Mouse (Mus musculus): ENCODE results near the gene Itgb1. TPM values are rescaled to one million over a fixed set of nuclear protein-coding genes. Genes with fewer than 3 reads are reported as not detected.

The Itgb1 gene
- total RNA-seq (2021): 10 to 100 TPM; 49.4 to 51.1 TPM

DNA sequence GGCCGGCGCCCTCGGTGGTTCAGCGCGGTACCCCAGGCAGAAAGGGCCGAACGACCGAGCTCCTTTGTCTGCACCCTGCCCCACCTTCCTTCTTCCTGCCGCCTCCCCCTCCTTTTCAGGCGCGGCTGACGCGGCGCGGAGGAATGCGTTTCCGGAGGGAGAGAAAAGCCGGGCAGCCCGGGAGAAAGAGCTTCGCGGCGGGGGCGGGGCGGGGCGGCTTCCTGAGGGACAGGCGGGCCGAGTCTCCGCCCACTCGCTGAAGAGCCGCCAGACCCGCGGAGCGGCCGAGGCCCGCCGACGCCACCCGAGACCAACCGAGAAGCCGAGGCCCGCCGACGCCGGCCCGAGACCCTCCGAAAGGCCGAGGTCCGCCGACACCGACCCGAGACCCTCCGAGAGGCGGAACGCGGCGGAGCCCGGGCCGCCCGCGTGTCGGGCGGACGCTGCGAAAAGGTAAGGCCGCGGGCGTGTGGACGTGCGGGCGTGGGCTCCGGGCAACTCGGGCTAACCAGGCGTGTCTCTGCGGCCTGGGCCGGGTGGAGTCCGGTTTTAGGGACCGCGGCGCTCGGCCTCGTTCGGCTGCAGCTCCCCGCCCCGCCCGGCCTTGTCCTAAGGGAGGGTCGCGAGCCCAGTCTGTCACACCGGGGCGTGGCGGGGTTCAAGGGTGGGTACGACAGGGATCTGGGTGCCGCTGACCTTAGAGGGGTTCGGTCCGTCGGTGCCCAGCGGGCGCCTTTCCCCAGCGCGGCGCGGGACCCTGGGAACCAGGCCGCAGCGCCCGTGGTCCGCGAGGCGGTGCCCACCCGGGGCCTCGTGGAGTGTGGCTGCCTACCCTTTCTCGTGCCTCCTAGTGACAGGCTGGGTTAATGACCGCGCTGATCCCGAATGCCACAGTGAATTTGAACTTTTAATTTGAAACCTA, at the start of gene Itgb1:
Itgb1 (plus strand) TSS at position 148 of the 922 bp plus-strand sequence.
- DNase-seq (ENCODE audit: low spot score in 2 of 2): peak; percentile 88 to 90
- intact Hi-C loops (cut with DNase I): loop anchor here (2.0 kb wide), 1 partner anchor 23 kb away; no protein-coding TSS in a partner anchor

DNA sequence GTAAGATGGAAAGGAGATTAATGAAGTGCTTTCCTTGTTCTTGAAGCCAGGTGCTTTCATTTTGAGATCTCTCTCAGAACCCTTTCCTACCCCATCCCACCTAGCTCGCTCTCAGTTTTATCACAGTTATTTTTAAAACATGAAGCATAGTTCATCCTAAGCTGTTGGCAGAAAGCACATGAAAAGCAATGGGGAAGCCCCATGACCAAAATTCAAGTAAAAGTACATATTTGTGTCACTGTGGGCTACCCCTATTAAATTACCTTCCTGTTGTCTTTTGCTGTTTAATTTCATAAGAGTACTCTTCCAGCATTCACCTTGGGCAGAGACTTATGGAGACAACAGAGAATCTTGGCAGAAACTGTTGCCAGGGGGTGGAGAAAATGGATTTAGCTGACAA, 42.4 kb upstream of the Itgb1 start:
- no peak for DNase-seq (ENCODE audit: low spot score in 2 of 2)
- intact Hi-C loops (cut with DNase I): no loop called here

DNA sequence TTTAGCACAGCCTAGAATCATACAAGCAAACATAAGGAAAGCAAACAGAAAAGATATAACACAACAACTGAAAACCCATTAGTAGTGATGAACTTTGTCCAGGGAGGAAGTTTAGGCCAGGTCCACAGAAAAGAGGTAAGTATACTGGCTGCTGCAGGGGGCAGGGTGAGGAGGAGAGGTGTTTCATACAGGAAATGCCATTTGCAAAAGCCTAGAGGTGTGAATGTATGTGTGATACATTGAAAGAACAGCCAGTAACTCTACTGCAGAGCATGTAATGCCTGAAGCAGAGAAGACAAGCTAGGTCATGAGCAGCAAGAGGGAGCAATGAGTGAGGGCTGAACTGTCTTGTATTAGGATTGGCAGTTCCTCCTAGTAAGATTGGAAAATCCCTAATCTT, 40.0 kb upstream of the Itgb1 start:
- no peak for DNase-seq (ENCODE audit: low spot score in 2 of 2)
- intact Hi-C loops (cut with DNase I): no loop called here

DNA sequence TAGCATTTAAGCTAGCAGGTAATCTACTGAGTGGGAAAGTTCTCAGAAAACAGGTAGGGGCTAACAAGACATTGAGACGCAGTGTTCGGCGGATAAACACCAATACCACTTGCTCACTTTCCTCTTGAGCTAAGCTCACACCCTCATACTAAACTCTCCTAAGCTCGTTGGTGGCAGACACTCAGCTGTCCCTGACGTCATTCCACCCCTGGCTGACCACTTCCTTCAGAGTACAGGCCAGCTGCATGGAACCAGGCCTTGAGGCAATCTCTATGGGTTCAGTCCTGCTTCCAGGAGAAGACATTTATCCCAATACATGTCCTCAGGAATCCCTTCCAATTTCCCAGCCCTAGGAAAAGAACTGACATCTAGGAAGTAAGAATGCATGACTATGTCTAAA, 39.0 kb upstream of the Itgb1 start:
- DNase-seq (ENCODE audit: low spot score in 2 of 2): no peak
- intact Hi-C loops (cut with DNase I): no loop called here

DNA sequence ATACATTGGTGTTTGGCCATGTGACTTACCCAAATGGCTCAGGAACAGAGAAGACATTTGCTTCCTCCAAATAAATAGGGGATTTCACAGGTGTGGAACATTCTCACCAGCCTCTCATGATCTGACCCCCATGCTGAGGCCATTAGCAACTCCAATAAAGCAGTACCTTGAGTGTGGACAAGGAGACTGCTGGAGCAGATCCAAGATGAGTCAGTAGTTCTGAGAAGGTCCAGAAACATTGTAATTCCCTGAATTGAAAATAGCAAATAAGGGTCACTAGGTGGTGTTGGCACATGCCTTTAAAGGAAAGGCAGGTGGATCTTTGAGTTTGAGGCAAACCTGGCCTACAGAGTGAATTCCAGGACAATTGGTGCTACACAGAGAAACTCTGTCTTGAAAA, 37.4 kb upstream of the Itgb1 start:
- intact Hi-C loops (cut with DNase I): no loop called here

DNA sequence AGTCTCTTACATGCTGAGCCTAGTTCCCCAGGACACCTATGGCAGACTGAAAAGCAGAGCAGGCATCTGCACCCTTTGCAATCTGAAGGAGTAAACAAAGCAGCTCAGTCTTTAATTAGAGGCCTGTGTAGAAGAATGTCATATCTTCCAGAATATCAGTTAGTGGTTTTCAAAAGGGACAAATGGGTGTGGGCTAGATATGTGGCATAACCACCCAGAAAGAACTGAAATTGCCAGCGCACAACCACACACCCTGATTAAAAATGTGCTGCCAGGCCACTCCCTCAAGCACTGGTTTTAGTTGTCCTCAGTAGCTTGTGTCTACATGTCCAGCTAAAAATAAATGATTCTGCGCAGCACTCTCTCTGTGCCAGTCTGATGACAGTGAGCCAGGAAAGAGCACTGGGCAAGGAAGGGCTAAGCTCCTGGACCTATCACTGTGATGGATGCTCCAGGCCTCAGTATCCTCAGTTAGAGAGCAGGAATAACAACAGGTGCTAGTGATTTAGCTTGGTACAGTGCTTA, 35.1 kb upstream of the Itgb1 start:
- intact Hi-C loops (cut with DNase I): loop anchor here (5.0 kb wide), 1 partner anchor 57 kb away; no protein-coding TSS in a partner anchor

More for the DNA sequence above, 37.4 kb upstream of the Itgb1 start:
- no peak for DNase-seq (ENCODE audit: low spot score in 2 of 2)

DNA sequence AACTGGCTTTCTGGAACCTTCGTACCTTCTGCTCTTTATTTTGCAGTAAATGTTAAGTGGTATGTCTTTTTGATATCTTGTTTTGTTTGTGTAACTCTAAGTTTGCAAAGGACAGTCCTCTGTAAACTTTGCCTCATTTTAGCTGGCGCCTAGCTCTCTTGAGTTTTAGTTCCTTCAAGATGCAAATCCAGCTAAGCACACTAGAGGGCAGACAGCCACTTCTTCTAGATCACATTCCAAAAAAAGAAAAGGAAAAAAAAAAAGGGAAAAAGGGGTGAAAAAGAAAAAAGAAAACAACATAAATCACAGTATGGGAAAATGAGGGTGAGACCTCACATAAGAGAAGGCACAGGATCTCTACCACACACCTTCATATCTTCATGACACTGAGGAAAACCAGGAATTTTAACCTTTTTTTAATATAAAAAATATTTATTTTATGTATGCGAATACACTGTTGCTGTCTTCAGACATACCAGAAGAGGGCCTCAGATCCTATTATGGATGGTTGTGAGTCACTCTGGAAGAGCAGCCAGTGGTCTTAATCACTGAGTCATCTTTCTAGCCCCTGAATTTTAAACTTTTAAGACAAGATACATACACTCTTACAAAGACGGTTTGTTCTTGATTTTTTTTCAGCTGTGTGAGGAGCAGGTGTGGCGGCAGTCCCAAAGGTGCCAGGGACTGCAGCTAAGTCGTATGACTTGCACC, 32.9 kb upstream of the Itgb1 start:
- DNase-seq (ENCODE audit: low spot score in 2 of 2): peak in 1 of 2 experiments; percentile 18
- intact Hi-C loops (cut with DNase I): loop anchor here (5.0 kb wide), 1 partner anchor 55 kb away; no protein-coding TSS in a partner anchor

More for the DNA sequence above, 35.1 kb upstream of the Itgb1 start:
- no peak for DNase-seq (ENCODE audit: low spot score in 2 of 2)

DNA sequence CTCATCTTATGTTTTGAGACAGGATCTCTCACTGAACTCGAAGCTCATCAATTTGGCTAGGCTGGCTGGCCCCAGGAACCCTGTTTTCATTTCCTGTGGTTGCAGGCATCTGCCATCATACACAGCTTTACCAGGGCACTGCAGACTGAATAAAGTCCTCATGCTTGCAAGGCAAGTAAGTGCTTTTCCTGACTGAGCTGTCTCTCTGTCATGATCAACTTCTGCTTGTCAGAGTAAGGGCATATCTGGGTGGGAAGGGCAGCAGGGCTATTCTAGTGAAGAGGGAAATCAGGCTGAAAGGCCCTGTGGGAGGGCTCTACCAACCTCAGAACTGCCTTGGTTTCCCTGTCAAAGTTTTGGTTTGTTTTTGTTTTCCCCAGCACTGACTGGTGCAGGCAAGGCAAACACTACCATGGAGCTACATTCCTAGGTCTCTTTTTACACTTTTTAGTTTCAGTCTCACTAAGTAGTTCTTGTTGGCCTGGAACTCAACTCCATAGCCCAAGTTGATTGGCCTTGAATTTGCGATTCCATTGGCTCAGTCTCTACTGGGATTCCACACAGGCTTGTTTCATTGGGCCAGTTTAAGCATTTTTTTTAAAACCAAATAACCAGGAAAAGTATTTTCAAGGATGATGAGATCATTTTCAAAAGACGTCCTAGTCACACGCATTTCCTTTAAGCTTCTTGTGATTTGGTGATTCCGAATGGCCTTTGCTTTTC, 31.7 kb upstream of the Itgb1 start:
- intact Hi-C loops (cut with DNase I): loop anchor here (2.0 to 5.0 kb wide), 3 partner anchors 27 to 71 kb away; no protein-coding TSS in a partner anchor
- no peak for DNase-seq (ENCODE audit: low spot score in 2 of 2)

DNA sequence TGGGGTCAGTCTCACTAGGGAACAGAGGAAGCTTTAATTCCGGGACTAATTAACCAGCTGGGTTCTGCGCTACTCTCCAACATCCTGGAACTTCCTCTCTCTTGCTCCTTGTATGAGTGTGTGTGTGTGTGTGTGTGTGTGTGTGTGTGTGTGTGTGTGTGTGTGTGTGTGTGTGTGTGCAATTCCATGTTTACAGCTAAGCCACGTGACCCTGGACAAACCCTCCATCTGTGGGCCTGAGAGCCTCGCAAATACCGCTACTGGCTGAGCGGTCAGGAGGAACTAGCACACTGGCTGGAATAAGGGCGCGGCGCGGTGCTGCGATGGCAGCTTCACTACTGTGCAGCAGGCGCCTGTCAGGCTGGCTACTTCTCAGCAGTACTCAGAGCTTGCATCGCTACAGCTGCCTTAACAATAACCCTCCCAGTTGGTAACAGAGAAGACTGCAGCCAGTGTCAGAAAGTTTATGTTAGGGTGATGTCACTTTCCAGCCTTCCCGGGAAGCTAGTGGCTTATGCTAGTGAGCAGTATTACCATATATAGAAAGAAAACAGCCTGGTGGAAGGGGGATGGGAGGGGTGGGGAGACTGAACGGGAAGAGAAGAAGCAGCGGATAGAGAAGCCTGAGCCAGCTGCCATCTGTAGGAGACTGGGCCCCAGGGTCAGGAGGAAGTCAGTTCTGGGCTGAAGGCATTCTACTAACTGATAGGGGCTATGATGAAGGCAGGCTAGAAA, 30.9 kb upstream of the Itgb1 start:
- intact Hi-C loops (cut with DNase I): loop anchor here (2.0 to 5.0 kb wide), 3 partner anchors 26 to 70 kb away; no protein-coding TSS in a partner anchor
- peak; percentile 48 to 55 for DNase-seq (ENCODE audit: low spot score in 2 of 2)

DNA sequence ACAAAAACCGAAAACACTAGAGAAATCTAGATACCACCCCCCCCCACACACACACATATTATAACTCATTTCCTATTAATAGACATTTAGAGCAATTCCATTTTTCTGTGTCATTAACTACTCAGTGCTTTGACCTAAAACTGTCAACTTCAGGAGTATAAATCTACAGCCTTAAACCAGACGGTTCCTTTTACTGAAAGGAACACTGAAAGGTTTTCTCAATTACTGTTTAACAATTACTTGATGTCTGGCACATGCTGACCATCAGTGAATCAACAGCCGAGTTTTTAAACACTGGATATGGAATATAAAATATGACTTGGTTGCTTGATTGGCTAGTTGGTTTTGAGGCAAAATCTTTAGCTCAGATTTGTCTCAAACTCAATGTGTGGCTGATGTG, 23.3 kb upstream of the Itgb1 start:
- no peak for DNase-seq (ENCODE audit: low spot score in 2 of 2)

DNA sequence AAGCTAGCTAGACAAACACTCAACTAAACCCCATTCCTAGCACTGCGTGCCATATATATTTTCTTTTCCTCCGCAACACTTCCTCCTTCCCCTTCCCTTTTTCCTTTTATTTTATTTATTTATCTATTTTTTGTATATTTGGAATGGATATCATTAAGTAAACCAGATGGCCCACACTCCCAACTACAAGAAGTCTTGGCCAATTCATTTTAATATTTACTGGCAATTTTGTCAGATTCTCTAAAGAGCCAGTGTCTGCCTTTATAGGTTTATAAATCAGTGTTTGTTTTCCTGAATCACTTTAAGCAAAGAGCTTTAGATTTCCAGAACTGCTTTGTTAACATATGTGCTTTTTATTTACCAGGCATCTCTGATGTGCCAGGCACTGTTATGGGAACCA, 22.8 kb upstream of the Itgb1 start:
- no peak for DNase-seq (ENCODE audit: low spot score in 2 of 2)
- intact Hi-C loops (cut with DNase I): no loop called here

More for the DNA sequence above, 23.3 kb upstream of the Itgb1 start:
- intact Hi-C loops (cut with DNase I): no loop called here

DNA sequence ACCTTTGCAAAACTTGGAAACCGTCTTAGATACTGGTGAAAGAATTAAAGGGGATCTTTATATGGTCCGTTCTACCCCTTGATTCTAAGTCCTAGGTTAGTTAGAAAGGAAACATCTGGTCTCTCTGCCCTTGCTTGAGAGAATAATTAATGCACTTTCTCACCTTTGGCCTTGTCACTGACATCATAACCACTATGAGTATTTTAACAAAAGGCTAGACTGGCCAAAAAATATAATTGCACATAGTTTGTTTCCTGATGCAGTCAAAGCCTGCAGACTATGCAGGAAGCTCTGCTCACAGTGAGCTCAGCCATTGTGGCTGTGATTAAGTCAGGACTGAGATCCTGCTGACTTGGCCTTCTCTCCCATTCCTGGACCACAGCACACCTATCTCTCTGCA, 22.3 kb upstream of the Itgb1 start:
- DNase-seq (ENCODE audit: low spot score in 2 of 2): no peak
- intact Hi-C loops (cut with DNase I): no loop called here

DNA sequence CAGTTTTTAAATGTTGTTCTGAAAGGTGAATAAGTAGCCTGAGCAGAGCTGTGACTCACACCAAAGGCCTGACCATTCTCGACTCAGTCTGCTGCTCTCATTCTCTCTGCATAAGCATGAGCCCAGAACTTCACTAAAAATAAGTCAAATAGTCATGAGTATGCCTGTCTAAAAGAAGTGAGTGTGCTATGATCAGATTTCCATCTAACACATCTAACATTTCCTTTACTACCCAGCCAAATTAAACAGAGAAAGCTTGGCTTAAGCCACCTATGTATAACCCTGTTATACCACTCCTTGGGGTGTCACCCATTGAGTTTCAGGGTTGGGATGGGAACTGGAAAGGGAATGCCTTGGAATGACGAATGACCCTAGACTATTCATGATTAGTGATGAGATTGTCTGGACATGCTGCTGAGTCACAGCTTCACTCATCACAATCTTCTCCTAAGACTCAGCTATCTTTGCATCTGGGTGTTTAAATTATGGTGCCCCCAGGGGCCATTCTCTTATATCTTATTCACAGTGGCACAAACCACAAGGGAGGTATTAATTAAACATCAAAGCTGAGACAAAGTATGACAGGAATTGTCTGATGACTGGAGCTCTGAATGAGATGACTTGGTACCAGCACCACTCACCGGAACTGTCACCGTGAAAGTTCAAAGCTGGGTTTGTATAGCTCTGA, 18.7 kb upstream of the Itgb1 start:
- DNase-seq (ENCODE audit: low spot score in 2 of 2): no peak
- intact Hi-C loops (cut with DNase I): no loop called here

DNA sequence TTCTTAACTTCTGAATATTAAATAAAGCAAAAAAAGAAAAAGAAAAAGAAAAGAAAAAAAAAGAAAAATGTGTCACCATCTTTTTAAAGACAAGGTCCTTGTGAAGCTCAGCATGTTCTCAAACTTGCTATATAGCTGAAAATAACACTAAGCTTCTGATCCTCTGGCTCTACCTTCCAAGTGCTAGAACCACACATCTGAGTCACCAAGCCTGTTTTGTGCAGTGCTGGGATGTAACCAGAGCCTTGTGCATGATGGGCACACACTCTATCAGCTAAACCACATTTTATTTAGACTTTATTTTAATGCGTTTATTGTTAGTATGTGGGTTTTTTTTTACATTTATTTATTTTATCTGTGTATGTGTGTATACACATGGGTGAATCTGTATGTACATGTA, 13.6 kb upstream of the Itgb1 start:
- intact Hi-C loops (cut with DNase I): no loop called here
- DNase-seq (ENCODE audit: low spot score in 2 of 2): peak in 1 of 2 experiments; percentile 21

DNA sequence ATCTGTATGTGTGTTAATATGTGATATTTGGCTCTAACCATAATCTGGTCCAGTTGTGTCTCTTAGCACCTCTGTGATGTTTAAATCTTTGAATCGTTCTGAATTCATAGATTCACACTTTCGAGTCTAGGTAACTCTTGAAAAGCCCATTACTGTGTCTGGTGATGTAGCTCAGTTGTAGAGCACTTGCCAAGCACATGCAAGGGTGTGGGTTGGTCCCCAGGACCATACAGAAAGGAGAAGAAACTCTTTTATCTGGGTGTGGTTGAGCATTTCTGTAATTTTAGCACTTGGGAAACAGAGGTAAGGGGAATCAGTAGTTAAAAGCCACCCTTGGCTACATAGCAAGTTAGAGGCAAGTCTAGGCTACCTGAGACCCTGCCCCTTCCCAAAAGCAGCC, 13.0 kb upstream of the Itgb1 start:
- intact Hi-C loops (cut with DNase I): no loop called here
- no peak for DNase-seq (ENCODE audit: low spot score in 2 of 2)

DNA sequence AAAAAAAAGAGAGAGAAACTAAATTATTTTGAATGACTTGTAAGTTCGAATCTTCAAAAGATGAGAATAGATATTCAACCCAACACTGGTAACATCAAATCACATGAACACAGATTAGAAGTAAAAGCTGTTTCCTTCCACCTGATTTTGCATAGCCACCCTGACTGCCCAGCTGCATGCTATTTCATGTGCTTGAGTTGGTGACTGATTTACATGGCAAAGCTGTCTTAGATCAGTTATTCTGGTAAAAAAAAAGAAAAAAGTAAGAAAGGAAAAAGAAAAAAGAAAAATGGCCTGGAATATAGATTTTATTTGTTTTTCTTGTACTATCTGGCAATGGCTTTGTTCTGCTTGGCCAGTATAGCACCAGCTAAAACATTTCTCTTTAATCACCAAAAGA, 12.5 kb upstream of the Itgb1 start:
- intact Hi-C loops (cut with DNase I): no loop called here

DNA sequence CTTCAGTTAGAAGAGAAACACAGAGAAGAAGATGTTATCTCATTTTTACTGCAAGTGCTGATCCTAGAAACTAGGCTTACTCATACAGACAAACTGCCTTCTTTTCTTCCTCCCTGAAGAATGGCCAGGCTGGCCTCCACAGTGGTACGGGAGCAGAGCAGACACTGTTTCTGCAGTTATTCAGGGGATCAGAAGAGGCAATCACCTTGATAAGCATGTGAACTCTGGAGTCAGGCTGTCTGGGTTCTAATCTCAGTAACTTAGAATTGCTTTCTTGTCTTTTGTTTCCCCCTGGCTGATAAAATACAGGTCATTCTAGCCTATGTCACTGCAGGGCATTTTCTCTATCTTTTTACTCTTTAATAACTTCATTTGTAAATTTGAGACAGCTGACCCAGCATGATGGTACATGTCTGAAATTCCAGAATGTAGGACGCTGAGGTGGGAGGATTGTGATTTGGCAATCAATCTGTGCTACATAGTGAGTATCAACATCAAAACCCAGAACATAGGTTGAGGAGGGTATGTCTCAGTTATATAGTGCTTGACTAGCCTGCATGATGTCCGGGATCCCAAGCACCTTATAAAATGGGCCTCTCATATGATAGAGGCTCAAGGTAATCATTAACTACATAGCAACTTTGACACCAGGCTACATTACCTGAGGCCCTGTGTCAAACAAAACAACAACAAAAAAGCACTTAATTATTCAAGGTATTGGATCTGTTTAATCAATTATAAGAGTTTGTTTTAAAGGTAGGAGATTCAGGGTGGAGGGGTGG, 9.4 kb upstream of the Itgb1 start:
- intact Hi-C loops (cut with DNase I): no loop called here
- no peak for DNase-seq (ENCODE audit: low spot score in 2 of 2)

More for the DNA sequence above, 12.5 kb upstream of the Itgb1 start:
- DNase-seq (ENCODE audit: low spot score in 2 of 2): no peak

Data from left cerebral cortex, postnatal 36 days (tissue).